Mouse (Mus musculus) liver, embryonic 12.5 days (tissue): Measurements from ENCODE around the gene Myof. TPM values are rescaled to one million over a fixed set of nuclear protein-coding genes. Genes with fewer than 3 reads are reported as not detected.

Source experiments
- ATAC-seq: fragments of 200-750 bp; cut with Nextera tagmentation; 2 replicates; pipeline ENCODE4 v1.8.0; 2017; ENCODE audit warnings: moderate number of reproducible peaks, mild to moderate bottlenecking, moderate library complexity
- H3K27ac ChIP-seq: fragments of 300-500 bp; sonication (generic); 2 replicates; pipeline ENCODE4 v1.5.1; 2016; ENCODE audit warnings: mild to moderate bottlenecking
- H3K27me3 ChIP-seq: fragments of 300-500 bp; sonication (generic); replicated peaks from 2 replicates; pipeline ENCODE4 v1.6.1; 2016; ENCODE audit warnings: mild to moderate bottlenecking, moderate library complexity
- H3K36me3 ChIP-seq: fragments of 300-500 bp; sonication (generic); 2 replicates; pipeline ENCODE4 v1.6.1; 2016; ENCODE audit warnings: mild to moderate bottlenecking, moderate library complexity
- H3K4me1 ChIP-seq: fragments of 300-500 bp; sonication (generic); 2 replicates; pipeline ENCODE4 v1.6.1; 2016
- H3K4me2 ChIP-seq: fragments of 300-500 bp; sonication (generic); 2 replicates; pipeline ENCODE4 v1.6.1; 2016; ENCODE audit warnings: mild to moderate bottlenecking, moderate library complexity
- H3K4me3 ChIP-seq: fragments of 300-500 bp; sonication (generic); 2 replicates; pipeline ENCODE4 v1.5.1; 2016; ENCODE audit warnings: mild to moderate bottlenecking, moderate library complexity
- H3K9ac ChIP-seq: fragments of 300-500 bp; sonication (generic); 2 replicates; pipeline ENCODE4 v1.6.1; 2016; ENCODE audit warnings: mild to moderate bottlenecking, moderate library complexity
- H3K9me3 ChIP-seq: fragments of 300-500 bp; sonication (generic); replicated peaks from 2 replicates; pipeline ENCODE4 v1.6.1; 2016; ENCODE audit warnings: mild to moderate bottlenecking, moderate library complexity
- WGBS: fragments of 180-500 bp; shearing (Covaris S2); methylation state at CpG from one replicate; pipeline ENCODE4 v1.1.7; 2016; ENCODE audit not compliant: insufficient replicate concordance; 5-methylcytosine and 5-hydroxymethylcytosine counted together
- polyA plus RNA-seq: library from polyadenylated mRNA; unstranded; fragments of >200 nt; fragmentation: Nextera tagmentation; extraction: Ambion mirVana; gene quantifications from 2 replicates; pipeline ENCODE4 v1.2.1, GENCODE M21; 2016

The Myof gene
- polyA plus RNA-seq: 0.66 and 0.97 TPM in 2 replicates

DNA sequence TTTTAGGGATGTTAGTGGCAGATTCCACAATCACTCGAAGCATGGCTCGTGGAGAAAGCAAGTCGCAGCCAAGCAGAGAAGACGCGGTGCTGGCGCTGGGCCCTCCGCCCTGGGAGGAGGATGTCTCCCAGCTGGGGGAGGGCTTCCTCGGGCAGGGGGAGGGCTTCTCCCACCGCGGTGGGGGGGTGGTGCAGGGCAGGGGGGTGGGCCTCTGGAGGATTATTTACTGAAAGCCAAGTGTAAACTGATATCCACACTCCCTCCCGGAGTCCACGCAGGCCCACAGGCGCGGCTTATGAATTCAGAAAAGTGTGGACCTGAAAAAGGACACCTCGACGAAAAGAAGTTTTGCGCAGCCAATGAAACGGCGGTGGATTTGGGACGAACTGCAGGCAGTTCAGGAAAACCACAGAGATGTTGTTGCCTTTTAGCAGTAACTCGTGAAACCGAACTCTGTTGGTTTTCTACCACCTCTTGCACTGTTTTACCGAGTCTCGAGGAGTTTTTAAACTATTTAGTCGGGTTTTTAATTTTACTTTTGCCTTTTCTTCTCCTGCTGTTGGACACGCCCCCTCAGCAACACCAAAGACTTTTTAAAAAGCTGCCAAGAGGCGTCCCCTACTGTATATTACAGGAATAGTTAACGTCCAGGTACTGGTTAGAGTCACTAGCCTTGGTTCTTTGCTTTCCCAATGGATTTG, at the start of gene Myof:
Gene Myof, minus strand, starts transcription at position 297 of the 701 bp plus-strand sequence.
- no peak for ATAC-seq
- H3K9ac ChIP-seq: no peak within 1 kb of the TSS
- H3K36me3 ChIP-seq: no peaks in the 10 kb centered on the region
- H3K27me3 ChIP-seq: peaks cover 67% of the 10 kb centered on the region
- no peaks in the 10 kb centered on the region for H3K4me1 ChIP-seq
- H3K9me3 ChIP-seq: no peaks in the 10 kb centered on the region
- peak within 1 kb of the TSS; percentile 43 for H3K4me3 ChIP-seq
- WGBS: under 1% methylated on average over 28 of the region's 28 CpGs
- H3K27ac ChIP-seq: no peak within 1 kb of the TSS
- peak within 1 kb of the TSS; percentile 60 for H3K4me2 ChIP-seq

DNA sequence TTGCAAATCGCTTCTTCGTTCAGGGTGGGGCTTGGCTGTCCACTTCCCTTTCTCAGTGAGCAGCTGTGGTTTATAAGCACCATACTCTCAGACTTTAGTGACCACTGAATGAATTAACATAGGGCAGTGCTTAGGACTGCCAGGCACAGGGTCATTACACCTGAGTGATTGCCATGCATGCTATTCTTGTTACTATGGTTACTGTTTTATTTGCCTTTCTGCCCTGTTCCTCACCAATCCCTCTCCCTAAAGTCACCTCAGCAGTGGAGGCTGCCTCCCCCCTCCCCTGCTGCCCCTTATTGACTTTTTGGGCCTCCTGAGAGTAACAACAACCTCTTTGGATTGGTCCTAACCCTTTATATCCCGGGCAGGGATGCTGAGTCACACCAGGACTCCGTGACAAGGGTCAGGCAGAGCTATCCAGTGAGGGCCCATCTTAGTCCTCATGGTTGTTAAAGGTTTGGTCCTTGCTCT, 48.2 kb upstream of the Myof start:
- H3K36me3 ChIP-seq: no peaks in the 10 kb centered on the region
- peaks cover 28% of the 10 kb centered on the region for H3K27me3 ChIP-seq
- no peak overlapping the region for H3K27ac ChIP-seq
- no peaks in the 10 kb centered on the region for H3K9me3 ChIP-seq
- 40% methylated on average over 4 of the region's 4 CpGs for WGBS
- no peak for ATAC-seq
- no peak overlapping the region for H3K4me2 ChIP-seq
- no peak overlapping the region for H3K9ac ChIP-seq
- 0 out of 2 replicates have a peak, but pooled peaks cover 2% of the 10 kb centered on the region for H3K4me1 ChIP-seq
- no peak overlapping the region for H3K4me3 ChIP-seq

DNA sequence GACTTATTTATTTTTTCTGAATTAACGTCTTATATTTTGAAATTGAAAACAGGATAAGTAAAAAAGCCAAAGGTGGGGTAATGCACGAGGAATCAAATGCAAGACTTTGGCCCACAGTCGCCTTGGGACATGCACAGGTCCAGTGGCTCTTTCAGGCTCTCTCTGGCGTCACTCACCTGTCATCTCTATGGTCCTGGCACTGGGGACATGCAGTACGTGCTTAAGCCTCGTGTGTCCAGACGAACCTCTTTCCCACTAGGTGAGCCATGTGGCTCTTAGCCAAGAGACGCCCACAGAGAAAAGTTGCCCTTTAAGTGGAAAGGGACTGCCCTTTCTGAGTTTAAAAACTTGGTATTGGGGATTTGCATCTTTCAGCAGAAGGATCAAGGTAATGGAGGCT, 46.0 kb upstream of the Myof start:
- no peak overlapping the region for H3K27ac ChIP-seq
- no peaks in the 10 kb centered on the region for H3K4me1 ChIP-seq
- H3K9ac ChIP-seq: no peak overlapping the region
- H3K27me3 ChIP-seq: peaks cover 6% of the 10 kb centered on the region; the same call in 1 of the 2 replicates
- H3K4me3 ChIP-seq: no peak overlapping the region
- no peaks in the 10 kb centered on the region for H3K36me3 ChIP-seq
- no peak overlapping the region for H3K4me2 ChIP-seq
- ATAC-seq: no peak
- H3K9me3 ChIP-seq: no peaks in the 10 kb centered on the region
- WGBS: 71% methylated on average over 8 of the region's 8 CpGs

DNA sequence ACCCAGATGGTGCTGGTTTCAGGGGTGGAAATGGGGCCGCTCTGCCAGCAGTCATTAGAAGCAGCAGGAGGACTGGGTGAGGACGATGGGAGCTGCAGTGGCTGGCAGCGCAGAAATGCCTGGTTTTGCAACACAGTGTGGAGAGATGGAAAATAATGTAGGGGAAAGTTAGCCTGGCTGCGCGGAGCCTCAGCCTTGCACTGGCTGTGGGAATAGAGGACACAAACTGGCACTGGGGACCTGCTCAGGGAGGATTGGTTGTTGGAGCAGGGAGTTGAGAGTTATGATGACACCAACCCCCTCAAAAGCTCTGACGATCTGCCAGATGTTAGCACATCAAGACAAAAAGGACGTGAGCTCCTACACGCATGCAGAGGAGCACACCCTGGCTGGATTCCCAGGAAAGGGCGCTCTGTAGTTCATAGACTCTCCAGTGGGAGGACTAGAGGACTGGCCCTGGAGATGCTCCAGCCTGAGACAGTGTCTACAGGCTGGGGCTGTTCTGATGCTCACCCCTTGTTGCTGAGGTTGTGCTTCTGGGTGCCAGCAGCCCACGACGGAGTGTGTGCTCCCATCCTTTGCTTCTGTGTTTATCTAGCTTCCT, 43.7 kb upstream of the Myof start:
- H3K27me3 ChIP-seq: no peaks in the 10 kb centered on the region
- no peaks in the 10 kb centered on the region for H3K36me3 ChIP-seq
- H3K27ac ChIP-seq: no peak overlapping the region
- no peak for ATAC-seq
- H3K4me3 ChIP-seq: no peak overlapping the region
- no peak overlapping the region for H3K9ac ChIP-seq
- 42% methylated on average over 11 of the region's 11 CpGs for WGBS
- H3K4me2 ChIP-seq: no peak overlapping the region
- no peaks in the 10 kb centered on the region for H3K4me1 ChIP-seq
- H3K9me3 ChIP-seq: no peaks in the 10 kb centered on the region

DNA sequence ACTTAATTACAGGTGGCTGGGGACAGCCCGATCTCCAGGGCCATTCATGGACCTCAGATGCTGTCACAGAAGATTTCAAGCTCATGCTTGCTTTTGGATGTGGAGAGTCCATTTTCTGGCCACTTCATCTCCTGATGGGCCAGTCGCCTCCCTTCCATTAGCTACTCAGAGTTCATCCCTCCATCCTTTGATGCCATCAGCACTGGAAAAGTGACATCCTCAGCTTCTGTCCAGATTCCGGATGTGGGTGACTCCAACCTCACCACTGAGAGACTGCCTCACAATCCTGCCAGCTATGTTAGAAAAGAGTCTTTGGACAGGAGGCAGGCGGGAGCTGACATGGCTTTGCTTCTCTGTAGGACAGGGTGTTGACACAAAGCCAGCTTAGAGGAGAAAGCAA, 42.5 kb upstream of the Myof start:
- ATAC-seq: no peak
- WGBS: 66% methylated on average over 4 of the region's 4 CpGs
- Histone ChIP-seq H3K4me1 (no peaks in the 10 kb centered on the region), H3K9me3 (no peaks in the 10 kb centered on the region), H3K4me2 (no peak overlapping the region), H3K36me3 (no peaks in the 10 kb centered on the region), H3K27ac (no peak overlapping the region), H3K9ac (no peak overlapping the region), H3K27me3 (no peaks in the 10 kb centered on the region), H3K4me3 (no peak overlapping the region)

DNA sequence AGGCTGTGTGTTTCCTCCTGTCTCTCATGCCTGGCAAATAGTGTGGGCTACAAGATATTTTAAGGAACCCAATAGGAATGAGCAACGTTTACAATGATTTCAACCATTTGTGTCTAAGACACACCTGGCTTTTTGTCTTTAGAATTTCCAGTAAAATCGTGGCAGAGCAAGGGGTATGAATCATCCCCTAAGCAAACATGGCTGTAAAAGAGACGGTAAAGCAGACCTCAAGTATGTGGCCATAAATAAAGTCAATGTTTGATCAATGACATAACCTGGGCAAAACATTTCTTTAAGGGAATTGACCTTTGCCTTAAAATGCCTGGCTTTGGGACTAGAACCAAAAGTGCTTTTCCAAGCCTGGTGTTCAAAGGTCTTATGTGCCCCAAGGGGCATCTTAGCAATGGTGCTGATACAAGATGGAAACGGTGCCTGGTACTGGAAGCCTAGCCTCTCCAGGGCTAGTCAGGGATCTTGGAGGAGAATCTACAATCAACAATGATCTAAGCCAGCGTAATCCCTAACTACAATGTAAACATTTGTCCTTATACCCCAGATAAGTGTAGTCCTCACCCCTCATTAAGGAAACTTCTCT, 39.7 kb upstream of the Myof start:
- no peaks in the 10 kb centered on the region for H3K9me3 ChIP-seq
- no peaks in the 10 kb centered on the region for H3K36me3 ChIP-seq
- H3K27ac ChIP-seq: no peak overlapping the region
- 48% methylated on average over 5 of the region's 5 CpGs for WGBS
- H3K9ac ChIP-seq: no peak overlapping the region
- H3K4me3 ChIP-seq: no peak overlapping the region
- ATAC-seq: no peak
- no peak overlapping the region for H3K4me2 ChIP-seq
- no peaks in the 10 kb centered on the region for H3K27me3 ChIP-seq
- no peaks in the 10 kb centered on the region for H3K4me1 ChIP-seq

DNA sequence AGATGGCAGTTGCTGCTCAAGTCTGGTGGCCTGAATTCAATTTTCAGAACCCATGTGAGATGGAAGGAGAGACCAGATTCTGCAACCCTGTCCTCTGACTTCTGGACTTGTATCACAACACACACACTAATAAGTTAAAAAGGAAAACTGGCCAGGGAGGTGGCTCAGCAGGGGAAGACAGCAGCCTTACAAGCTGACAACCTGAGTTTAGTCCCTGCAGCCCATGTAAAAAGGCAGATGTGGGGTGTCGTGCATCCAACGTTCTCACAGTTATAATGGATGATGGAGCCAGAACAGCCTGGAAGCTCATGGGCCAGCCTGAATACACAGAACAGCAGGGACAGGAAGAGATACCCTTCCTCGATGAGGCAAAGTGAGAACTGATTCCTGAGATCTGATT, 38.0 kb upstream of the Myof start:
- Histone ChIP-seq H3K9ac (no peak overlapping the region), H3K4me1 (no peaks in the 10 kb centered on the region), H3K9me3 (no peaks in the 10 kb centered on the region), H3K4me3 (no peak overlapping the region), H3K27me3 (no peaks in the 10 kb centered on the region), H3K4me2 (no peak overlapping the region), H3K36me3 (no peaks in the 10 kb centered on the region), H3K27ac (no peak overlapping the region)
- WGBS: 45% methylated on average over 3 of the region's 3 CpGs
- ATAC-seq: no peak

DNA sequence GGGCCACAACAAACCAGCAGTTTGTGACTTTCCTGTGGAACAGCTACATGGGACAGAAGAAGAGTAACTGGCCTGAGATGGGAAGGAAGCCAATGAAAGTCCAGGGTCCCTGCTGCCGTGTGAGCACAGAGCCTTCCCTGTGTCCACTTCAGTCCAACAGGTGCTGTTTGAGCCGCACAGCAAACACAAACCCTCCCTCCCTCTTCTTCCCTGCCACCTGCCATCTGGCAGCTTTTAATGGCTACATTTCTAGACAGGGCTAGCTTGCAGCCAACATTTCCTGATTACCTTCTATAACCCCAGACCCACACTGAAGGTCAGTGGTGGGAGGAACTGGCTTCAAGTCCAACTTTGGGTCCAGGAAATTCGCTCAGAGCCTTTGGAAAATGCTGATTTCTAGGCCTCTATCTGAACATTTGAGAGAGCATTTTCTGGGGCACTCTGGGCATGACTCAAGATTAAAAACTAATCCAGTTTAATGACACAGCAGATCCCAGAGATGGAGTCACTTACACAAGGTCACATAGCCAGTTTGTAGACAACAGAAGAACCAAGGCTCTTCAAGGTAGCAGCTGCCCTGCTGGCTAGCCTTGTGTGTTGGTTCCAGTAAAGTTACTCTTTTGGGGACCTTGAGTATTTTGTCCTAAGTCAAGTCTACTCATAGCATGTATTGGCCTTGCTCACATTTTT, 34.6 kb upstream of the Myof start:
- WGBS: 59% methylated on average over 3 of the region's 3 CpGs
- no peak for ATAC-seq

DNA sequence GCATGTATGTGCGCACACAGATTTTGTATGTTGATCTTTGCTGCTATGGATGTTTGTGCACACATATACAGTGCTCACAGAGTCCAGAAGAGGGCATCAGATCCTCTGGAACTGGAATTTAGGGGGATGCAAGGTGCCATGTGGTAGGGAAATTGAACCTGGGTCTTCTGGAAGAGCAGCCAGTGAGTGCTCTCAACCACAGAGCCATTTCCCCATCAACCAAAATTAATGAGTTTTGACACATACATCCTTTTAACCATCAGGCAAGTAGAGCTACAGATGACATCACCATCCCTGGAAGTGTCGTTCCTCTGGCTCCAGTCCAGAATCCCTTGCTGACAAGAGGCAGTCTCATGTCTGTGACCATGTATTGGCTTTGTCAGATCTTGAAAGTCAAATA, 32.9 kb upstream of the Myof start:
- no peak overlapping the region for H3K4me3 ChIP-seq
- WGBS: 79% methylated on average over 2 of the region's 2 CpGs
- H3K27me3 ChIP-seq: no peaks in the 10 kb centered on the region
- no peak overlapping the region for H3K9ac ChIP-seq
- no peaks in the 10 kb centered on the region for H3K9me3 ChIP-seq
- H3K4me1 ChIP-seq: no peaks in the 10 kb centered on the region
- no peak overlapping the region for H3K27ac ChIP-seq
- no peak overlapping the region for H3K4me2 ChIP-seq
- ATAC-seq: no peak
- peaks cover 24% of the 10 kb centered on the region for H3K36me3 ChIP-seq

More for the DNA sequence above, 34.6 kb upstream of the Myof start:
- no peaks in the 10 kb centered on the region for H3K4me1 ChIP-seq
- H3K4me2 ChIP-seq: no peak overlapping the region
- H3K9ac ChIP-seq: no peak overlapping the region
- H3K4me3 ChIP-seq: no peak overlapping the region
- H3K27ac ChIP-seq: no peak overlapping the region
- H3K9me3 ChIP-seq: no peaks in the 10 kb centered on the region
- no peaks in the 10 kb centered on the region for H3K27me3 ChIP-seq
- H3K36me3 ChIP-seq: peaks cover 10% of the 10 kb centered on the region; the same call in 1 of the 2 replicates

DNA sequence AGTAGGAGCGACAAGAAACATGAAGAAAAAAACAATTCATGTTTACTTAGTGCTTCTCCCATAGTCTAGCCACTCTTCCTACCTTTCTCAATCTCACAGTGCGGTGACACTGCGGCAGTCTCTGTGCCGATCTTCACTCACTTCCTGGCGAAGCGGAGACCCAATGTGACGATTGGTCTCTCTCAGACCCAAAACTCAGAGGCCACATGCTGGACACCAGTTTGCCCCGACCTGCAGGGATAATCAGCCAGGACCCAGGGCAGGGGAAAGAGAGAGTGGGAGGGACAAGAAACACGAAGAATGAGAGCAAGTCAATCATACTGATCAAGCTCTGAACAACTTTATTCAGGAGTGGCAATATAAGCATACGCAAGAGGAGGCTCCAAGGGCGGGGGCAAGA, 31.7 kb upstream of the Myof start:
- Histone ChIP-seq H3K4me1 (no peaks in the 10 kb centered on the region), H3K9ac (no peak overlapping the region), H3K4me3 (no peak overlapping the region), H3K9me3 (no peaks in the 10 kb centered on the region), H3K27ac (no peak overlapping the region), H3K36me3 (peaks cover 36% of the 10 kb centered on the region), H3K27me3 (no peaks in the 10 kb centered on the region), H3K4me2 (no peak overlapping the region)
- WGBS: 78% methylated on average over 11 of the region's 11 CpGs
- no peak for ATAC-seq

DNA sequence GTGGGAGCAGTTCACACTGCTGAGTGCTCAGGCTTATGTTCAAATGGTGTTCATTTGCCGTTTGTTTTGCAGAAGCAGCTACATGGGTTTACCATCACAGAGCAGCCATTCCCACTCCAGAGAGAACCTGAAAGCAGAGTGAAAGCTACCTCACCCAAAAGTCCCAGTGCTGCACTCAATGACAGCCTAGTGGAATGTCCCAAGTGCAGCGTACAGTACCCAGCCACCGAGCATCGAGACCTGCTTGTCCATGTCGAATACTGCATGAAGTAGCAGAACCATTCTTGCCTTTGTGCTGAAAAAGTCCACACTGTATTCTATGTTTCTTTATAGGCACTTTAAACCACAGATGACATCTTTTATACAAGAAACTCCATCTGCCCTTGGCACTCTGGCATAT, 29.8 kb upstream of the Myof start:
- H3K9me3 ChIP-seq: no peaks in the 10 kb centered on the region
- no peak overlapping the region for H3K4me2 ChIP-seq
- H3K4me1 ChIP-seq: no peaks in the 10 kb centered on the region
- H3K27ac ChIP-seq: no peak overlapping the region
- no peak overlapping the region for H3K4me3 ChIP-seq
- H3K27me3 ChIP-seq: no peaks in the 10 kb centered on the region
- H3K36me3 ChIP-seq: peaks cover 44% of the 10 kb centered on the region
- WGBS: 86% methylated on average over 5 of the region's 5 CpGs
- ATAC-seq: no peak
- no peak overlapping the region for H3K9ac ChIP-seq

DNA sequence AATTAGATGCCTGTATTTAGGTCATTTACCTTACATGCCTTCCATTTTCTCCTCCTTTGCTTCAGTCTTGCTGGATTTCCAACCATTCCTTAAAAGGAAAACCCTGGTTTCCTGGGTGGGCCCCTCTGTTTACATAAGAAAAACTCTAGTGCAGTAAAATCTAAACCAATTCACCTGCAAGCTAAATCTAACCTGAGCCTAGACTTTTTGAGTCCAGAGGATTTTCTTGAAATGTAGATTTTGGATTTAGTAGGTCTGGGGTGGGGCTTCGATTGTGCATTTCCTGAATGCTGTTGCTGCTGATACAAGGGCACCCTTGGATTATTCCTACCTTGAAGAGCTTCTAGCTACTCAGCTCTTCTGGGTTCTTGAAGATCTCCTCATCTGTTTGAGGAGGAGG, 20.7 kb upstream of the Myof start:
- no peak overlapping the region for H3K4me3 ChIP-seq
- WGBS: 65% methylated on average over 1 of the region's 1 CpGs
- no peak overlapping the region for H3K9ac ChIP-seq
- H3K27ac ChIP-seq: no peak overlapping the region
- peaks cover 23% of the 10 kb centered on the region for H3K36me3 ChIP-seq
- no peak overlapping the region for H3K4me2 ChIP-seq
- no peaks in the 10 kb centered on the region for H3K4me1 ChIP-seq
- ATAC-seq: no peak
- H3K9me3 ChIP-seq: no peaks in the 10 kb centered on the region
- H3K27me3 ChIP-seq: no peaks in the 10 kb centered on the region
